Mouse (Mus musculus): ENCODE measurements around the gene Pgp.

DNA sequence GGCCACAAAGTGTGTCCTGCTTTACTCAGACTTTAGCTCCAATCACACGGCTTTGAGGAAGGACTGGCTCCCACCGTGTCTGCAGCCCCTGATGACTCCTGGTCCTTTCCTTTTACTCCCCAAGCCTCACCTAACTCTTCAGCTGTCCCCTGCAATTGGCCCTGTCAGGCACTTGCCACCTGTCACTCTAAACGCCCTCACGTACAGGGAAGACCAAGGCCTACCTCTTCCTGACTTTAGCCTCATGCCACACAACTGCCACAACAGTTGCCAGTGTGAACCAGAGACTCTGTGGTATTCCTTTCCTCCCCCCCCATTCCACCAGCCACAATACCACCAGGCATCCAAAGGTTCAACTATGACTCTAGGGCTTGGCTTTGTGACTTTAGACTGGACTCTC lies 50.3 kb downstream of the Pgp start:
- TF ChIP-seq POLR2A (IDR thresholded peaks at IDR 0.05; ENCODE audit: insufficient read depth, low read depth, low read length) (no peak), CTCF (IDR thresholded peaks at IDR 0.05) (no peak)

Data from heart, adult 2 months (tissue).